Comparison of ENCODE assay signal across 24 mouse cellular contexts in the genomic region with DNA sequence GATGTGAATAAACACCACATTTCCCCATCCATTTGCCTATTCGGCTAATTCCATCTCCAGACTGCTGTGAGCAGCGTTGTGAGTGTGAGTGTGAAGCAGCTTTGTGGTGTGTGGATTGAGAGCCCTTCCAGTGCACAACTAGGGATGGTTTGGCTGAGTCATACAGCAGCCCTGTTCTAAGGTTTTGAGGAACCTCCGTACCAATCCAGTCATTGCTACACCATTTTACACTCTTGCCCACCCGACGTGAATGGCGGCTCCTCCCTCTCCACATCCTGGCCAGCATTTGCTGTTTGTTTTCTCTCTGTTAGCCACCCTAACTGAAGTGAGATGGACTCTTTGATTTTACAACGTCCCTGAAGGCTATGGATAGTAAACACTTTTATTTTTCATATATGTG.
"Had no signal": no experiment of that assay in that cellular context is flagged by ENCODE, and none has a peak within 500 bp of the region (broad histone marks: within the 10 kb centered on the region; RNA-seq: fewer than 3 reads in every experiment).

No protein-coding gene starts in this region.

- H3K4me3 ChIP-seq: heart, adult 2 months; heart, embryonic 12.5 days; hindbrain, embryonic 13.5 days; hindbrain, embryonic 15.5 days; intestine, embryonic 15.5 days; layer of hippocampus, adult 2 months; left cerebral cortex, adult 2 months; limb, embryonic 10.5 days; limb, embryonic 12.5 days; liver, embryonic 13.5 days; liver, embryonic 15.5 days had no signal

- H3K36me3 ChIP-seq: heart, embryonic 12.5 days; hindbrain, embryonic 13.5 days; hindbrain, embryonic 15.5 days; intestine, embryonic 15.5 days; limb, embryonic 10.5 days; limb, embryonic 12.5 days; liver, embryonic 13.5 days; liver, embryonic 15.5 days had no signal

- H3K4me1 ChIP-seq: hindbrain, embryonic 13.5 days; hindbrain, embryonic 15.5 days; intestine, embryonic 15.5 days; liver, embryonic 13.5 days; liver, embryonic 15.5 days had no signal

- H3K4me2 ChIP-seq: heart, embryonic 12.5 days; hindbrain, embryonic 13.5 days; hindbrain, embryonic 15.5 days; intestine, embryonic 15.5 days; limb, embryonic 12.5 days; liver, embryonic 11.5 days; liver, embryonic 13.5 days; liver, embryonic 15.5 days had no signal

- H3K9ac ChIP-seq: heart, embryonic 12.5 days; hindbrain, embryonic 13.5 days; hindbrain, embryonic 15.5 days; intestine, embryonic 15.5 days; limb, embryonic 12.5 days; liver, embryonic 13.5 days; liver, embryonic 15.5 days had no signal

- H3K9me3 ChIP-seq: heart, embryonic 12.5 days; intestine, embryonic 15.5 days; limb, embryonic 10.5 days; liver, embryonic 13.5 days; liver, embryonic 15.5 days had no signal

- DNase-seq: gastrocnemius, postnatal 14 days; gastrocnemius, postnatal 36 days; heart, adult 2 months; heart, postnatal 10 days; heart, postnatal 4 days; kidney, adult 18-20 months; kidney, adult 8-10 months; kidney, postnatal 10 days; kidney, postnatal 25 days; kidney, postnatal 4 days; liver; liver, embryonic 13.5 days had no signal

- ATAC-seq: inflammation-experienced regulatory T-cells, adult 6 months; intestine, embryonic 15.5 days; intestine, postnatal 0 days had no signal

- H3K27me3 ChIP-seq: heart, embryonic 12.5 days; hindbrain, embryonic 13.5 days; hindbrain, embryonic 15.5 days; intestine, embryonic 15.5 days; limb, embryonic 12.5 days; liver, embryonic 13.5 days; liver, embryonic 15.5 days had no signal

- H3K27ac ChIP-seq: heart, adult 2 months; hindbrain, embryonic 13.5 days; hindbrain, embryonic 15.5 days; intestine, embryonic 15.5 days; layer of hippocampus, adult 2 months; left cerebral cortex, adult 2 months; limb, embryonic 10.5 days; limb, embryonic 12.5 days; liver, embryonic 13.5 days; liver, embryonic 15.5 days had no signal
